Mouse (Mus musculus): ENCODE results near the gene Pole3. TPM values are rescaled to one million over a fixed set of nuclear protein-coding genes. Genes with fewer than 3 reads are reported as not detected.
"Not testable (repeated sequence)": the region's sequence is repeated elsewhere in the genome, so short reads cannot be mapped to it uniquely, and the experiment has no call there.

Pole3 gene
- total RNA-seq, 2 experiments from 2014 or later: 22.5 to 23.1 TPM

DNA sequence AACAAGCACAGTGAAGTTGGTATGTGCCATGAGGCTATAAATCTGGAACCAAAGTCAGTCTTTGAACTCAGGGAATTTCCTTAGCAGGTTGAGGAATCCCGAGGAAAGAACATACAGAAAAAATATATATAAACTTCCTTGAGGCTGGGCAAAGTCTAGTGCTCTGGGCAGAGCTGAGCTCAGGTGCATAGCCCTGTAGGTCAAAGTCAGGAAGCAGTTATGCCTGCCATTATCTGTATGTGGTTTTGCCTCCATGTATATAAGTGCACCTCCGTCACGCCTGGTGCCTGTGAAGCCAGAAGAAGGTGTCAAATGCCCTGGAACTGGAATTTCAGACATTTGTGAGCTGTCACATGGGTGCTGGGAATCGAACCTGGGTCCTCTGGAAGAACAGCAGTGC is 24.1 kb downstream of the Pole3 start:
- intact Hi-C loops (cut with DNase I): loop anchor here (5.0 kb wide), 1 partner anchor 93 kb away; the partner anchor contains the start of genes Cdc26 and Prpf4
- no peak for DNase-seq (ENCODE audit: low spot score in 2 of 2)

- intact Hi-C loops (cut with DNase I): no loop called here
- DNase-seq (ENCODE audit: low spot score in 2 of 2): peak; percentile 71
These were observed 28.1 kb downstream of the Pole3 start for GRCm38 (mm10) chr4:62496815-62497214.

- no peak for DNase-seq (ENCODE audit: low spot score in 2 of 2)
- intact Hi-C loops (cut with DNase I): no loop called here
These were observed 28.9 kb downstream of the Pole3 start for GRCm38 (mm10) chr4:62495946-62496345.

GRCm38 (mm10) chr4:62494230-62494629 is 30.6 kb downstream of the Pole3 start:
- no peak for DNase-seq (ENCODE audit: low spot score in 2 of 2)
- intact Hi-C loops (cut with DNase I): no loop called here

DNA sequence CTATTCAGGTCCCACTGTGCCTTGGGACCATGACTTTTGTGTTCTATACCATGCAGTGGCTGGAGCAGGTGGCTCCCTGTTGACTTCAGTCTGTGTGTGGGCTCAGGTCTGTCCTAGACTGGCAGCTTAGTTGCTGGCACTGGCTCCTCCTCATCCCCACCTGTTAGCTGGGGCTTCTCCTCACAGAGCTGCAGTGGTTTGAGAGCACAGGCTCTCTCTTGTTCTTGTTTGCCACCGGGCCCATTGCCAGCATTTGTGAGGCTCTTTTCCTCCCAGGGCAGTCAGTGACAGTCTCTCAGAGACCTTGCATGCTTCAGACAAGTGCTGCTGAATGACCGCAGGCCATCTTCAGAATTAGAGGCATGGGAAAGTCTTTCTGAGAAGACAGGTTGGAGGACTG is 32.2 kb downstream of the Pole3 start:
- intact Hi-C loops (cut with DNase I): no loop called here
- no peak for DNase-seq (ENCODE audit: low spot score in 2 of 2)

DNA sequence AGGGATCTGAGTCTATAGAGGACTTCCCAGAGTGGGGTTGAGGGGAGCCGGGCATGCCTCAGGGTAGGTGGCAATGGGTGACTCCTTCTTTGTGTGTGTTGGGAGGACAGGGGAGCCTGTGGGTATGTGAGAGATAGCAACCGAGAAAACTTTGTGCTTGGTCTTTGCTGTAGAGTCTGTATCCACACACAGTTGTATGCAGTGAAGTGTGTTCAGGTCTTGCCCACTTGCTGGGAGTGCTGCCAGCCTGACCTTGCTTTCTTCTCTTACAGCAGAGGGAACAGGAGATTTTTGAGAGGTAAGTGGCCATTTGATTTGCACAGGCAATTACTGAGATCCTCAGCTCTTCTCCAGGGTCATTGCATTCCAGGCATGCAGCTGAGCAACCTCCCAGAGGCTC is 37.0 kb downstream of the Pole3 start:
- no peak for DNase-seq (ENCODE audit: low spot score in 2 of 2)

GRCm38 (mm10) chr4:62487172-62487571 is 37.7 kb downstream of the Pole3 start:
- DNase-seq (ENCODE audit: low spot score in 2 of 2): no peak
- intact Hi-C loops (cut with DNase I): no loop called here

More for the DNA sequence above, 37.0 kb downstream of the Pole3 start:
- intact Hi-C loops (cut with DNase I): no loop called here

- intact Hi-C loops (cut with DNase I): no loop called here
- no peak for DNase-seq (ENCODE audit: low spot score in 2 of 2)
These were observed 38.6 kb downstream of the Pole3 start for GRCm38 (mm10) chr4:62486162-62486696.

DNA sequence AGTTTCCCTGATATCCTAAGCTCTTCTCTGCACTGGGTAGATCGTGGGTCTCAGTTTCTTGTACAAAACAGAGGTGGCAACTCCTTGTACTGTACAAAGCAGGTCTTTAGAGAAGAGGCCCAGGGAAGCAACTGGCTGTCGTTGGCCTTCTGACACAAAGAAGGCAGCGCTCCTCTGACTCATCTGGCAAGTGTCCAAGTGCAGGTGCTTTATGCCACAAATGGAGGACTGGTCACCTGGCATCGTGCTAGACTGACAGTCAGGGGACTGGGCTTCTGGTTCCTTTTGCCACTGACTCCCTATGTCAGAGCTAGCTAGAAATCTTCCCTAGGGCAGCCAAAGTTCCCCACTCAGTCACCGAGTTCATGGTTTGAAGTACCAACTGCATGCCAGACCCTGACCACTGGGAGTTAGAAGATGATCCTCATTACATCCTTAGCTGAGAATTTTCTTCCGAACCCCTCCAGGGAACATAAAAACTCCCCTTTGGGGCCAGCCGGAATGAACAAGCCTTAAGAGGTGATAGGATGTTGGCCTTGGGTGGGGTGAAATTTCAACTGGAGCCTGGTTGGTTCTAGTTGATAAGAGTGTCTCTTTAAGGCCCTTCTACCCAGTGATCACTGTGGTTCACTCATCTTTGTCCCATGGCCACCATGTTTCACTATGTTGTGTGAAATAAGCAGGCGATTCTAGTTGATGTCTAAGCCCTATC is 39.3 kb downstream of the Pole3 start:
- intact Hi-C loops (cut with DNase I): no loop called here
- DNase-seq (ENCODE audit: low spot score in 2 of 2): no peak

GRCm38 (mm10) chr4:62484928-62485327 is 39.9 kb downstream of the Pole3 start:
- intact Hi-C loops (cut with DNase I): no loop called here
- DNase-seq (ENCODE audit: low spot score in 2 of 2): no peak

GRCm38 (mm10) chr4:62480709-62481605 is 43.9 kb downstream of the Pole3 start:
- no peak for DNase-seq (ENCODE audit: low spot score in 2 of 2)
- intact Hi-C loops (cut with DNase I): no loop called here

- intact Hi-C loops (cut with DNase I): no loop called here
- peak in 1 of 2 experiments; percentile 18 for DNase-seq (ENCODE audit: low spot score in 2 of 2)
These were observed 44.7 kb downstream of the Pole3 start, which contains the start of gene Bspry for GRCm38 (mm10) chr4:62479937-62480708. Bspry (plus strand) TSS chr4:62480053.

- intact Hi-C loops (cut with DNase I); DNase-seq (ENCODE audit: low spot score in 2 of 2): not testable (repeated sequence)
These were observed 45.3 kb downstream of the Pole3 start for GRCm38 (mm10) chr4:62479593-62479936.

- DNase-seq (ENCODE audit: low spot score in 2 of 2): no peak
- intact Hi-C loops (cut with DNase I): no loop called here
These were observed 47.2 kb downstream of the Pole3 start for GRCm38 (mm10) chr4:62477542-62478244.

DNA sequence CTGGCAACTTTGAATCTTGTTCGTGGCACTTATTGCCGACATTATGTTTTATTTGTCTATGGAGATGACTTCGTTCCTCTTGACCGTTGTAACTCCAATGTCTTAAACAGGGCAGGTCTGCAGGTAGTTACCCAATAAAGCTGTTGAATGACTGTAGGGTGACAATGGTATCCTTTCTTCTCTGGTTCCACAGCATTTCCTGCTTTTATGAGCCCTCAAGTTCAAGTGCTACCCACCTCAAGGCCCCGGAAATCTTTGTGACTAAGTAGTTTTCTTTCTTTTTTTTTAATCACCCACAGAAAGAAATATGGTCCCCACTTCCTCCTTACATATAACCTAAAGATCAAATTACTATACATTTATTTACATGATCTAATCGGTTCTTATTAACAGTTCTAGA is 49.1 kb downstream of the Pole3 start:
- intact Hi-C loops (cut with DNase I): no loop called here
- no peak for DNase-seq (ENCODE audit: low spot score in 2 of 2)

- intact Hi-C loops (cut with DNase I): no loop called here
- DNase-seq (ENCODE audit: low spot score in 2 of 2): no peak
These were observed 49.7 kb downstream of the Pole3 start for GRCm38 (mm10) chr4:62475131-62475530.
